Mouse (Mus musculus) stomach, embryonic 15.5 days (tissue): ENCODE results near the gene Eri3. TPM values are rescaled to one million over a fixed set of nuclear protein-coding genes. Genes with fewer than 3 reads are reported as not detected.

Experiments used
- ATAC-seq: fragments of 200-750 bp; cut with Nextera tagmentation; 2 replicates; pipeline ENCODE4 v1.8.0; 2017; ENCODE audit warnings: low read depth, moderate number of reproducible peaks, moderate TSS enrichment; ENCODE audit not compliant: insufficient read depth, low FRiP score
- H3K27ac ChIP-seq: fragments of 300-500 bp; sonication (generic); 2 replicates; pipeline ENCODE4 v1.5.1; 2015; ENCODE audit warnings: mild to moderate bottlenecking, inconsistent platforms
- H3K27me3 ChIP-seq: fragments of 300-500 bp; sonication (generic); replicated peaks from 2 replicates; pipeline ENCODE4 v1.6.1; 2015; ENCODE audit warnings: inconsistent platforms
- H3K36me3 ChIP-seq: fragments of 300-500 bp; sonication (generic); 2 replicates; pipeline ENCODE4 v1.6.1; 2015; ENCODE audit warnings: inconsistent platforms
- H3K4me1 ChIP-seq: fragments of 300-500 bp; sonication (generic); 2 replicates; pipeline ENCODE4 v1.6.1; 2015; ENCODE audit warnings: inconsistent platforms
- H3K4me2 ChIP-seq: fragments of 300-500 bp; sonication (generic); 2 replicates; pipeline ENCODE4 v1.6.1; 2015; ENCODE audit warnings: mild to moderate bottlenecking, inconsistent platforms
- H3K4me3 ChIP-seq: fragments of 300-500 bp; sonication (generic); replicated peaks from 2 replicates; pipeline ENCODE4 v1.5.1; 2015; ENCODE audit warnings: inconsistent platforms
- H3K9ac ChIP-seq: fragments of 300-500 bp; sonication (generic); 2 replicates; pipeline ENCODE4 v1.6.1; 2015; ENCODE audit warnings: inconsistent platforms
- H3K9me3 ChIP-seq: fragments of 300-500 bp; sonication (generic); 2 replicates; pipeline ENCODE4 v1.6.1; 2016; ENCODE audit warnings: inconsistent platforms
- WGBS: fragments of 180-500 bp; shearing (Covaris S2); methylation state at CpG from one replicate; pipeline ENCODE4 v1.1.7; 2015; 5-methylcytosine and 5-hydroxymethylcytosine counted together
- microRNA-seq: library from miRNA; unstranded; fragments of <30 nt; microRNA quantifications from one replicate; pipeline ENCODE4, GENCODE M21; 2016
- polyA plus RNA-seq: library from polyadenylated mRNA; unstranded; fragments of >200 nt; fragmentation: Nextera tagmentation; extraction: Ambion mirVana; gene quantifications from 2 replicates; pipeline ENCODE4 v1.2.1, GENCODE M21; 2015

The Eri3 gene
- polyA plus RNA-seq, 1 experiment from 2014 or later, result 116 TPM

DNA sequence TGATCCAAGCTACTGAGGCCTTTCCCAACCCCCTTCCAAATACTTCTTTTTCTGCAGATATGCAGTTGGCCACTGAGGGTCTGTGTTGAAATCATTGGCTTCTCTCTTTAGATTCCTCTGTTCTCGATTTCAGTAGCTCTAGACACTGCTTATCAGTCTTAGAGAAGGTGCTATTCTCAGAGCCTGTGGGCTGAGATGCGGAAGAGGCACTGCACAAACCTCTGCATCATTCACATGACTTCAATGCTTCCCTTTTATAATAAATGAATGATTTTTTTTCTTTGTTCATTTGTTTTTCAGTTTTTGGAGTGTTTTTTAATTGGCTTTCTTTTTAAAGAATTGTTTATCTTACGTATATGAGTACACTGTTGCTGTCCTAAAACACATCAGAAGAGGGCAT, 162.1 kb downstream of the Eri3 start:
- no peaks in the 10 kb centered on the region for H3K9me3 ChIP-seq
- ATAC-seq, result no peak
- H3K4me1 ChIP-seq, result no peaks in the 10 kb centered on the region
- H3K36me3 ChIP-seq, result no peaks in the 10 kb centered on the region
- H3K27me3 ChIP-seq, result no peaks in the 10 kb centered on the region
- H3K4me2 ChIP-seq, result no peak overlapping the region
- 86% methylated on average over 3 of the region's 3 CpGs for WGBS
- no peak overlapping the region for H3K4me3 ChIP-seq
- no peak overlapping the region for H3K27ac ChIP-seq
- no peak overlapping the region for H3K9ac ChIP-seq

DNA sequence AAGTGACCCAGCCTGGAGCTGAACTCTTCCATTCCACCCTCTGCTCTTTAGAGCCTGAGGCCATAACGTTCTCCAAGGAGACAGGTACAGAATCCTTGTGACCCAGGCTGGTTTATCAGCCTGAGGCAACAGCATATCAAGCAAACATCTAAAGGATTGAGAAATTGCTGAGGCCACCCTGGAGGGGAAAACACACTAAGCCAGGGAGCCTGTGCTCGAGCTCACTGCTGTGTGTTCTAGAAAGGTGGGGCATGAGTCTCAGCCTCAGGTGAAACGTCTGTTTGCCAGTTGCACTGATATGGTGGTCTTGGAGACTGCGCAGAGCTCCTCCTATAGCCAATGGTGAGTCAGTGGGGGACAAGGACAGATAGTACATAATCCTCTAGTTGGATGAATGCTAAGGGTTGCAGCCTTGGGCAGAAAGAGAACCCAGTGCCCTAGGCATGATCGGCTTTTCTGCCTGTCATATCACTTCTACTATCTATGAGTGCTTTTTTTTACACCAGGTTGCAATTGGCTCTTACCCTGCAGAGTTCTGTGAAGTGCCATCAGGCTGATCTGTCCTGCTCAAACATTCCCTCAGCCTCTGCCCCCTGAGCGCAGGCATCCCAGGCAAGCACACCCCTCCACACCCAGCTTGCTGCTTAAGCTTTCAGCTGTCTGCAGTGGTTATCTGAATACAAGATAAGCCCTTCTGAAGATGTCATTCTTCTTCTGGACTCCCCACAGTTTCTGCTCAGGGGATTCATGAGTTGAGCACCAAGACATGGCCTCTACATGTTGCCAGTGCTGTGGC, 163.3 kb downstream of the Eri3 start:
- Histone ChIP-seq H3K9me3 (no peaks in the 10 kb centered on the region), H3K27ac (no peak overlapping the region), H3K36me3 (no peaks in the 10 kb centered on the region), H3K4me2 (no peak overlapping the region), H3K27me3 (no peaks in the 10 kb centered on the region), H3K4me3 (no peak overlapping the region), H3K9ac (no peak overlapping the region), H3K4me1 (no peaks in the 10 kb centered on the region)
- no peak for ATAC-seq
- 63% methylated on average over 6 of the region's 6 CpGs for WGBS

Small RNA genes within 50 kb of the gene (microRNA-seq; reads per million reads assigned to microRNA genes)
- gene Gm25559, result not detected

Other genes starting within 250 kb of the Eri3 start
- gene Rnf220, start 53.3 kb upstream of the Eri3 start, polyA plus RNA-seq, result 65.2 and 66.2 TPM in 2 replicates
- gene Dmap1, start 131.9 kb downstream of the Eri3 start, polyA plus RNA-seq, result 47.2 and 50.7 TPM in 2 replicates
- gene Gm12845, start 174.0 kb downstream of the Eri3 start, polyA plus RNA-seq, result not detected in 2 replicates
- gene Klf17, start 215.3 kb downstream of the Eri3 start, polyA plus RNA-seq, result 0.05 TPM in 1 of 2 replicates, not detected in the other